Mouse (Mus musculus): Measurements from ENCODE around the gene Lonp2.

Gene Lonp2

DNA sequence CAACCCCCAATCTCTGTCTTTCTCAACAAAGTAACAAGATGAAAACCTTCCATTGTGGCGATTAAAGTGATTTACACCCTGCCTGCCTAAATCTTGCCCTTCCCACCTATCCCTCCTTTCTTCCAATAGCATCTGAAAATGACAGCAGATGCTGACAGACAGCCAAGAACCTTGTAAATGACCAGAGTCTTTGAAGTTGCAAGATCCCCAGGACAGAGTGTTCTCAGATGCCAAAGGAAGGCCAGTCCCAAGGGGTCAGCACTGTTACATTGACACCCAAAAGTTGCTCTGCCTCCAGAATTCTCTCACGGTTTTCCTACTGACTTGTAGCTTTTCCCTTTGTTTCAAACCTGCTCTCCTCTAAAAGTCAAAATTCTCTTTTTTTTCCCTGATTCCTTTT lies 126.0 kb downstream of the Lonp2 start:
- no peak for DNase-seq (ENCODE audit: low read depth, low spot score)

DNA sequence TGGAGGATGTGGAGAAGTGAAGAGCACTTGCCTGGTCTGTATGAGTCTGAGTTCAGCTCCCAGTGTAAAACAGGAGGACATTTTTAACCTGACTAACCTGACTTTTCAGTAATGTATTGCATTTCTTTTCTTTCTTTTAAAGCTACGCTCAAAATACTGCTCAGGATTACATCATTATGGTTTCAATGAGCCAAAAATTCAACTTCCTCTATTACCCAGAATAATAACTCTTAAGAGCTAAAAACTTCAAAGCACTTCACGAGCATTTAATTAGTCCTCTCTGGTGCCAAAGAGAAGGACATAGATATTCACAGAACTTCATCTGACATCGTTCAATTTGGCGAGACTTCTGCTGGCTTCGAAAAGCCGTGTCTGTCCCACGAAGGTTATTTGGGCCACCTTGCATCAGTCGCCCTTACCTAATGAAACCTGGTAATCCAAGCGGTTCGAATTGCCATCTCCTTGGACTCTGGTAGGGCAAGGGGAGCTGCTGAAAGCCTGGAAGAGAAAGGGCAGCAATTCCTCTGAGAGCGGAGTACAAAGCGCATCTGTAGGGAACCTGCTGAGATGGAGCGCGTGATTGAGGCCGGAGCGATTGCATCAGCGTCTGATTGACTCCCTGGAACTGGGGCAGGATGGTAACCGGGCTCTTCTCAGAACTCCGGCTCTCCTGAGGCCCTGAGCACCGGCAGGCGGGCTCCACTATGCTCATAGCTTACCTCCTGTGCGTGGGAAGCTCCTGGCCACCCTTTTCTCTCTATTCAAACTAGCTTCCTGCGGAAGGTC lies 133.3 kb downstream of the Lonp2 start:
- peak; percentile 36 for DNase-seq (ENCODE audit: low read depth, low spot score)

- no peak for DNase-seq (ENCODE audit: low read depth, low spot score)
Observed at GRCm38 (mm10) chr8:86758651-86759050, 134.8 kb downstream of the Lonp2 start.

- DNase-seq (ENCODE audit: low read depth, low spot score): no peak
Observed at GRCm38 (mm10) chr8:86759090-86759491, 135.2 kb downstream of the Lonp2 start.

- no peak for DNase-seq (ENCODE audit: low read depth, low spot score)
Observed at GRCm38 (mm10) chr8:86760746-86761145, 136.9 kb downstream of the Lonp2 start.

- no peak for DNase-seq (ENCODE audit: low read depth, low spot score)
Observed at GRCm38 (mm10) chr8:86762806-86763205, 139.0 kb downstream of the Lonp2 start.

DNA sequence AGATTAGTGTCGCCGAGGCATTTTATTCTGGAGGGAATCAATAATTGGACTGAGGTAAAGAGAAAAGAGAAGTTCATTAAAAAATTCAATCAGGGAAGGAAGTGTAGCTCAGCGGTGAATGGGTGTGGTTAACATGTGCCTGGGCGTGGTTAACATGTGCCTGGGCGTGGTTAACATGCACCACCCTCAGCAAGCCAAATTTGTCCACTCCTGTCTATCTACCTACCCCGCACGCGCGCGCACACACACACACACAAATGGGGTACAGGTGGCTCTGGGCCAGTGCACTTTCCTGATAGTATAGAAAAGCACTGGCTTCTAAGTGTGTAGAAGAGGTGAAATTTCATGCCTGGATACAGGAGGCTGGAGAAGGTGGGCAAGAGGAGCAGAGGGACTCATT lies 141.3 kb downstream of the Lonp2 start:
- no peak for DNase-seq (ENCODE audit: low read depth, low spot score)

GRCm38 (mm10) chr8:86765669-86766068 lies 141.8 kb downstream of the Lonp2 start:
- no peak for DNase-seq (ENCODE audit: low read depth, low spot score)

- no peak for DNase-seq (ENCODE audit: low read depth, low spot score)
Observed at GRCm38 (mm10) chr8:86766548-86767211, 142.8 kb downstream of the Lonp2 start.

- DNase-seq (ENCODE audit: low read depth, low spot score): no peak
Observed at GRCm38 (mm10) chr8:86768499-86768898, 144.7 kb downstream of the Lonp2 start.

- no peak for DNase-seq (ENCODE audit: low read depth, low spot score)
Observed at GRCm38 (mm10) chr8:86769945-86770715, 146.3 kb downstream of the Lonp2 start.

Measured in WW6 (cell line).